Mouse (Mus musculus): ENCODE results near the gene Gstm6.
"Not testable (repeated sequence)": the region's sequence is repeated elsewhere in the genome, so short reads cannot be mapped to it uniquely, and the experiment has no call there.

The Gstm6 gene

GRCm38 (mm10) chr3:107943239-107943990 is at the start of gene Gstm6:
Gene Gstm6, minus strand, starts transcription at chr3:107943749.
- peak; percentile 52 to 67 for DNase-seq

DNA sequence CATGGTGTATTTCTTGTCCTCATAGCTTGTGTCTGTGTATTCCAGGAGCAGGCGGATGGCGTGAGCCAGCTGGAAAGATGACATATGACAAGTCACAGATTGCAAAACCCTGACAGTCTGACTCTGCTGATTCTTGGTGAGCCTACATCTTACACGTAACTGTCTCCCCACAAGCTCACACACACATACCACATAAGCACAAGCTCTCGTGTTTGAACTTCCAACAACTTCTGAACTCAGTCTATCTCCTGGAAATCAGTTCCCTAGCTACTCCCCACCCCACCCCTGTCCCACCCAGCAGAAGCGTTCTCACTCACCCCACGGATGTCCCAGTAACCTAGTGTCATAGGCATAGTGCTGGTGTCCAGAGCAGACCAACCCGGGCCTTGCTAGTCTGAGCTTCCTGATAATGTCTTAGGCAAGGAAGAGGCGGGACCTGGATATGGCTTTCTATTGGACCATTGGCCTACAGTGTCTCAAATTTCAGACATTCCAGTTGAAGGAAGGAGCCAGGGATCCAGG is 42.6 kb upstream of the Gstm6 start, which contains the start of gene Gstm2:
Gene Gstm2 (minus strand): TSS at position 413 of the 522 bp plus-strand sequence.
- DNase-seq = peak; percentile 63 to 74

GRCm38 (mm10) chr3:107985141-107985540 is 41.6 kb upstream of the Gstm6 start:
- not testable (repeated sequence) for DNase-seq

- DNase-seq = no peak
Observed at GRCm38 (mm10) chr3:107984471-107984870, 40.9 kb upstream of the Gstm6 start.

DNA sequence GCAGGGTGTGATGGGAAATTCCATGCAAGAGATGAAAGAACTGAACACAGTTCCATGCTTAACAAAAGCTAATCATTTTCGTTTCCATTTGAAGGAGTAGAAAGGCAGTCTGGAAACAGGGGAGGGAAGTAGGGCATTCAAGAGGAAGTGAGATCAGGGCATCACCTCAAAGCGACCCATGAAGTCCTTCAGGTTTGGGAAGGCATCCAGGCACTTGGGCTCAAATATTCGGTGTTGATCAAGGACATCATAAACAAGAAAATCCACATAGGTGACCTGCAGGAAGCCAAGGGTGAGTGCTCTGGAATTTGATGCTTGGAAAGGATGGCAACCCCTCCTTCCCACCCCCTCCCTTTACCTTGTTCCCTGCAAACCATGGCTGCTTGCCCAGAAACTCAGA is 40.2 kb upstream of the Gstm6 start:
- peak in 1 of 2 experiments; percentile 28 for DNase-seq

- DNase-seq = no peak
Observed at GRCm38 (mm10) chr3:107982726-107983125, 39.2 kb upstream of the Gstm6 start.

GRCm38 (mm10) chr3:107981261-107981660 is 37.7 kb upstream of the Gstm6 start:
- DNase-seq = no peak

DNA sequence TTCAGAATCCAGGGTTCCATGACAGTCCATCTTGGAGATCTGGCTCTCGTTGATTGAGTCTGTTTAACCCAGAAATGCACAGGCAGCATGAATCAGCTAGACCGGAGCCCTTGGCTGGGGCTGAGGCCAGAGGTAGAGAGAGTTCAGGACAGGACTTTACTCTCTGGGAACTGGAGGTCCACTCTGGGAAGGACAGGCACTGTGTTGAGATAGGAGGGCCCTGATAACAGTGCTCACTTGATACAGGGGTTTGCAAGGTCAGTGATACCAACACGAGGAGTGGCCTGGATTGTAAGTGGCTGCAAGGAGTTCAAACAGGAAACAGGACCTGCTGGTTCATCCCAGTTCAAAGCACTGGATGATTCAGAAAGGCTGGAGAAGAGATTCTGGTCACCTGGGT is 34.1 kb upstream of the Gstm6 start:
- DNase-seq = no peak

DNA sequence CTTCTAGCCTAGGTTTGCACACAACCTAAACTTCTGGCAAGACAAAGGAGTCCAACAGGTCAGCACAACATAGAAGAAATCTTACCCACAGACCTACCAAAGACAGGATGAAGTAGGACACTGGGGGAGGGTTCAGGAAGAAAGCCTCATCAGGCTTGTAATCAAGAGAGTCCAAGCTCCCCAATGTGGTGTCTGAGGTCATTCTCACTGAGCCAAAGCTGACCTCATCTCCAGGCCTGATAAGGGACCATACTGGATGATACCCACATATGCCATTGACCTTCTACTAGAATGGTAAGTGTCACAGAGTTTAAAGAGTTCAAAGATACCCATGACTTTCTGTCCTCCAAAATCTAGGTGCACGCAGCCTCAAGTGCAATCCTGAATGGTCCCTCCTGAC is 30.7 kb upstream of the Gstm6 start:
- no peak for DNase-seq

- no peak for DNase-seq
Observed at GRCm38 (mm10) chr3:107972070-107972469, 28.5 kb upstream of the Gstm6 start.

DNA sequence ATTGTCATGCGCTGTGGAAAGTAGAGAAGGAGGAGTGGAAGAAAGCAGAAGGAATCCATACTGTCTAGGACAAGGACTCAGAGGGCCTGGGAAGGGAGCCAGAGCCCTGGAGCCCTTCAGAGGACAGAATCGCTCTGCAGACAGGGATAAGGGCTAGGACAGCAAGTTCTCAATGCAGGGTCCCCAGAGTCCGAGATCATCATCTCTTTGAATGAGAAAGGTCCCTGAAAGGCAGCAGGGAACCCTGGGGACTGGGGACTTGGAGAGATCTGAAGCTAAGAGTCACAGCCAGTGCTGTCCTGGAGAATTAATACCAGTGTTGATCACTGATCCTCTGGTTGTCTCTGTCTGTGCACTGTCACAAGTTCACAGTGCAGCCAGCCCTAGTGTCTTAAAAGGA is 27.6 kb upstream of the Gstm6 start:
- not testable (repeated sequence) for DNase-seq

GRCm38 (mm10) chr3:107968724-107969395 is 25.3 kb upstream of the Gstm6 start, which contains the start of gene Gstm3:
Gene Gstm3, minus strand, starts transcription at chr3:107969283.
- no peak for DNase-seq

GRCm38 (mm10) chr3:107966631-107967030 is 23.1 kb upstream of the Gstm6 start:
- no peak for DNase-seq

GRCm38 (mm10) chr3:107965592-107965991 is 22.0 kb upstream of the Gstm6 start:
- no peak for DNase-seq

DNA sequence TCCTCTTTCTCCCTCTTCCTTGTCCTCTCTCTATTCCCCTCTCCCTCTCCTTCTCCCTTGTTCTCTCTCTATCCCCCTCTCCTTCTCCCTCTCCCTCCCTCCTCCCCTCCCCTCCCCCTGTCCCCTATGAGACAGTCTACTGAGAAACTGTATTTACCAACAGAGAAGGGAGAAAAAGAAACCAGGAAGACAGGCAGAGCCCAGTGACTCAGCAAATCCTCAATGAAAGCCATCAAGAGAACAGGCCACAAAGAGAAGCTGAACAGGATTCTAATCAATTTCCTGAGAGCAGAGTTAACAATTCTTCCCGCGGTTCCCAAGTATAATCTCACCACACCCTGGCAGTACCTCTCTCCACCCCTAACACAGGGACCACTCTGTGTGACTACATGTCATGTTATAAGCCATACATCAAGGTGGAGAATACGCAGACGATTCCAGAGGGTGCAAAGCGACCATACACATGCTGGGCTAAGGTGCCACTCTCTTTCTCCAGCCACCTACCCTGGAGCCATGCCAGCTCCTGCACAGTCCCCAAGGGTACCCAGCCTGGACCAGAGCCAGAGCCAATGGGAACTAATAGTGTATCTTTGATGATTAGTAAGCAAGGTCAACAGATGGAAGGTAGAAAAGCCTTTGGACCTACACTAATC is 21.2 kb upstream of the Gstm6 start:
- DNase-seq = no peak

- no peak for DNase-seq
Observed at GRCm38 (mm10) chr3:107964026-107964425, 20.5 kb upstream of the Gstm6 start.

- not testable (repeated sequence) for DNase-seq
Observed at GRCm38 (mm10) chr3:107955260-107955659, 11.7 kb upstream of the Gstm6 start.

- DNase-seq = no peak
Observed at GRCm38 (mm10) chr3:107953906-107954305, 10.4 kb upstream of the Gstm6 start.

GRCm38 (mm10) chr3:107953328-107953755 is 9.8 kb upstream of the Gstm6 start:
- DNase-seq = peak; percentile 75 to 76

- DNase-seq = no peak
Observed at GRCm38 (mm10) chr3:107950531-107950930, 7.0 kb upstream of the Gstm6 start.

DNA sequence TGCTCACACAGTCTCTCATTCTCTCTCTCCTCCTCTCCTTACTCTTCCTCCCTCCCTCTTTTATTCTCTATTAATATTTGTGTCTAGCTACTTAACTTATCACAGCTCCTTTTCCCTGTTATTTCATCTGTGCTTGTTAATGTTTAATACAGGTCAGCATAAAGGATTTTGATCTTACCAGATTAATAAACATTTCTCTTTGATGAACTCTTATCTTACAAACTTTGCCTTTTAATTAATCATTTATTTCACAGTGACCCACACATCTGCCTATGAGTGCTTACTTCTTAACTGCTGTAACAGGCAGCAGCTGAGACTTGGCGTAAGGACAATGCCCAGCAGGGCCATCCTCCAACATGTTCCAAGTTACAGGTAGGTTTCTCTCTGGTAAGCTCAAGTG is 5.9 kb upstream of the Gstm6 start:
- DNase-seq = not testable (repeated sequence)

- DNase-seq = no peak
Observed at GRCm38 (mm10) chr3:107945729-107946128, 2.2 kb upstream of the Gstm6 start.

GRCm38 (mm10) chr3:107941261-107941660 is 2.3 kb downstream of the Gstm6 start:
- no peak for DNase-seq
